Mouse (Mus musculus): Measurements from ENCODE around the gene Nisch.

The Nisch gene

GRCm38 (mm10) chr14:31215157-31216002 is 1.4 kb downstream of the Nisch start:
- DNase-seq, result peak; percentile 82 to 86

DNA sequence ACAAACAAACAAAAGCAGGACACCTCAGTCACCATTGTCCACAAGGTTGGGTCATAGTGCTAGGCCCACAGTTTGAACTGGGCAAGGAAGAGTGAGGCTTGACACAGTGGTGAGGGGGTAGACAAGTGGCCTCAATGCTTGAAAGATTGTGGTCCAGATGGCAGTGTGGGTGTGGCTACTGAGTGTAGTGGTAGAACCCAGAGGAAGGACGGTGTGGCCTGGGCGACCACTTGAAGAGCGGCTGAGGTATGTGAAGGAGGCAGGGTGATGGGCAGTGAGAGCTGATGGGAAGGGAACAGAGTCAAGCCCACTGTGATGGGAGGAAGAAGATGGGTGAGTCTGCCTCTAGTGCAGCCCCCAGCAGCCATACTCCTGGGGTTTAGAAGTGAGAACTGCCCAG is 2.1 kb downstream of the Nisch start:
- DNase-seq, result no peak

DNA sequence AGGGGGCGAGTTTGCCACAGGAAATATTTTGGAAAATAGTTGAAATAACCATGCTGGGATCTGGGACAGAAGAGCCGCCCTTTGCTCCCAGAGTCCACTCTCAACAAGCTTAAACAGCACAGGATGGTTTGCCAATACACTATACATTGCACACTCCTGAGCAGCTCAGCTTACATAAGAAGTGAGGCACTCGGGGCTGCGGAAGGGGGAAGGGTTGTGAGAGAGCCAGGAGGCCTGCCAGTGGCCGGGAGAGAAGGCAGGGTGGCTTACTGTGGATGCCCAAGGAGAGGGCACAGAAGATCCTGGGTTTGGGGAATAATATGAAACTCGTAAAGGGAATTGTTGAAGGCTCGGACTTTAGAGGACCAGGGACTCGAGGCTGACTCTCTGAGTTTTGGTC is 2.9 kb downstream of the Nisch start:
- no peak for DNase-seq

- DNase-seq, result no peak
These were observed 4.2 kb downstream of the Nisch start for GRCm38 (mm10) chr14:31212499-31212898.

DNA sequence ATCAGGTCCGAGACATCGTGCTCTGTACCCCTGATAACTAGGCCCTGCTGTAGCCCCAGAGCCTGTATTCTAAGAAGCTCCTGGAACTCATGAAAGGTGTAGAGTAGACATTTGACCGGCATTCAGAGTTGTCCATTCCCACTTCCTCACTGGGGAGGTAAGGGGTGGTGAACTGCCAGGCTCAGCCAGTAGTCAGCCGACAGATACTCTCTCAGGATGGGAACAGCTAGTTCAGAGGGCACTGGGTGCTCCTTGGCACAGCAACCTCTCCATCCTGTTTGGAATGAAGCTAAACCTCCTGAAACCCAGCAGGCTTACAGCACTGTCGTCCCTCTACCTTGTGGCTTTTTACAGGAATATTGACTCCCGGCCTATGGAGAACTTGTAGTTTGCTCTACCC is 4.9 kb downstream of the Nisch start:
- DNase-seq, result no peak

- DNase-seq, result no peak
These were observed 7.6 kb downstream of the Nisch start for GRCm38 (mm10) chr14:31209133-31209557.

DNA sequence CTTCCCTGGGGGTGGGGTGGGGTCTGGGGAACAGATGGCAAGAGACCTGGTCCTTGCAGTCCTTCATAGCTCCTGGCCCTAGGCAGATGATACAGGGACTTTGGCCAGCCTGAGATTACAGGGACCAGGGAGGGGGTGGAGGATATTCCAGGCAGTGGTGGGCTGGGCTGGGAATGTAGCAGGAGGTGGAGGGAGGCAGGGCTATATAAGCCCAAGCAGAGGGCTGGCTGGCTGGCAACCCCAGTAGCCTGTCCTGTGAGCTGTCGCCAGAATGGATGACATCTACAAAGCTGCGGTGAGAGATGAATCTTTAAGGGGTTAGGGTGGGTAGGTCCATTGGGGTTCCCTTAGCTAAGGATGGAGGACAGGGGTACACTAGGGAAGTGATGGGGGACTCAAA is 8.7 kb downstream of the Nisch start, which contains the start of gene Tnnc1:
Gene Tnnc1 (plus strand): TSS at position 229 of the 400 bp plus-strand sequence.
- DNase-seq, result no peak

DNA sequence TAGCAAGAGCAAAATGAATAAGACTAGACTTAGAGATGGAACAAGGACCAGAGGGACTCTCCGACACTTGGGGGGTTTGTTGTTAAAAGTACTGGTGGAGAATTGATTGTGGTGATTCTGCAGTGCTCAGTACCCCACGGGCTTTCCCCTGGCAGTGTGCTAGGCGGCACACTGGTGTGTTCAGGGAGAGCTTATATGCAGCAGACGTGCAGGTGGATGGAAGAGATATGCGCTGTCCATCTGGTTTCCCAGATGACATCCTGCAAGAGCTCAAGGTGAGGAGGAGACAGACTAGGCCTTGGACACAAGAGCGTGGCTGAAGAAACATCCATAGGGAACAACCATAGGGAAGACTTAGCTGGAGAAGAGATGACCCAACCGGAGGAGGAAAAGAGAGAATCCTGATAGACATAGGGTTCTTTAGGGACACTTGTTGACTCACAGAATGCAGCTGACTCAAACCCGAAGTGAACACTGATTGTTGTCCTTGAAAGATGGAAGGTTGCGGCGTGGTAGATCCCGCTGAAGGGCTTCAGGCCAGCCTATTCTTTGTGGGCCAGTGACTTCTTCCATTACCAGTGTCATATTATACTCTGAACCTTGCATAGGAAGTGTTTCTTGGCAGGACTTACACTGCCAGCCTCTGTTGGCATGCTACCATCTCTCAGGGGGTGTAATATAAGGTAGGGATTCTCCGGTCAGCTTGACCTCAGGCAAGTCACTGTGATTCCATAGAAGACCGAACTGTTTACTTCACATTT is 9.5 kb downstream of the Nisch start:
- no peak for DNase-seq

DNA sequence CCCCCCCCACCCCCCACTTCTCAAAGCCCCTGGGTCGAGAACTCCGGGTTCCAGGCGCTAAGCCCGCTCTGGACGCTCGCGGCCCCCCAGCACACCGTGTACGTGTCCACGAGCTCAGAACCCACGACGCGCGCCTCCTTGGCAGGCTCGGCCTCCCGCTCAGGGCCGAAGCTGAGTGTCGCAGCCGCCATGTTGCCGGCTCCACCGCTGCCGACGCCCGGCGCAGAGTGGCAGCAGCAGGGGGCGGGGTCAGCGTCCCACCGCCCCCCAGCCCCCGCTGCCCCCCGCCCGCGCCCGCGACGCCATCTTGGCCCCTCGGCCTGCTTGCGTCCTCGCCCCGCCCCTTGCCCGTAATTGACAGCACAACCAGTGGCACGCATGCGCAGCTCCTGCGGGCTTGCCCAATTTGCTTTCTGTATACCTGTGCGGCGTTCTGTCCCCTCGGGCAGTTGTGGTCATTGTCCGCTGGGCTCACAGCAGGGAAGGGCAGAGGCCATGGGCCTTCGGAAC is 10.2 kb downstream of the Nisch start:
- peak; percentile 97 to 99 for DNase-seq

DNA sequence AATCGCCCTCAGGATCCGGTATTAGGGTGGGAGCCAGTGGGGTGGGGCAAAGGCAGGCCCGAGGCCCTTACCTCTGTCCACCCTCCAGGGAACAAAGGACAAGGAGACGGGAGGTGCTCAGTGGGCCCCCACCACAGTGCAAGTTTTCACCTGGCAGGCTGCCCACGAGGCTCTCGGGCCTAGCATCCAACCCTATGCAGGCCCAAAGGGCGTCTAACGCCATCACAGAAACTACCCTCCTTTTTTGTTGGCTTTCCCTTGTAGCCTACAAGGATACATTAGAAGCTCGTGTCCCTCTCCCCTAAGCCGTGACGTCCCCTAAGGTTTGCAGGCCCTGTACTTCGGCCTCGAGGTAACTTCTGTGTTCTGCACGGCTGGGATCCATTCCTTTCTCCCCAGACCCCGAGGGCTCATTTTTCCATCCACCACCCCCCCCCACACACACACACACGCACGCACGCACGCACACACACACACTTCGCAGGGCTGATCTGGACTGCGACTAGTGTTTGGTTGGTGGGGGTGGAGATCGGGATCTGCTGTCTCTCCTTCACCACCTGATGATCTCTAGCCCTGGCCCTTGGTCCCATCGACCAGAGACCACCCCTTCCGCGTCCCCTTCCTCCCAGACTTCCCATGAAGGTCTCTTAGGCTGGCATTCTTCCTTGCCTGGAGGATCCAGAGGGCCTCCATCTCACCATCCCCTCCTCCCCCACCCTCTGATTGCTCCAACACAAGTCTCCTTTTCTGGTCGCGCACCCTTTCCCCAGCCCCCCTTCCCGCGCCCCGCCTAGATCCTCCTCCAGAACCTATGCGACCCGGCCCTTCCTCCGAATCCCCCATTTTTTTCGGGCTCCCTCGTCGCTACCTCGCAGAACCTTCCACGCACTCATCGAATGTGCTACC is 10.9 kb downstream of the Nisch start:
- DNase-seq, result peak; percentile 60 to 76

GRCm38 (mm10) chr14:31205244-31205561 is 11.5 kb downstream of the Nisch start:
- DNase-seq, result no peak

DNA sequence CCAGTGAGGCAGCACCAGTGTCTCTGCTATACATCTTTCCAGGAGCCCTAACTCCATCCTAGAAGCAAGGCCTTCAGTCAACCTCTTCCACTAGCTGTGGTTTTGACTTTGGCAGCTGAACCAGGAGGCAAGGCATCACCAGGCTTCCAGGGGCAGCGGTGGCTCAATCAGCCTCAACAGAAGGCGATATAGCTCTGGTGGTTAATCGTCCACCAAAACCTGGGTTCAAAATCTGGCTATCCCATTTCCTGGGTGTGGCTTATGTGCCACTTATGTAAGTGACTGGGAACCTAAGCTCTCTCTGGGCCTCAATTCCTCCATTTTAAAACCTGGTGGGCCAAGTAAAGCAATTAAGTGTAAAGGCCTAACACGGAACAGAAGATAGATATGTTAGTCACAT is 11.9 kb downstream of the Nisch start:
- DNase-seq, result no peak

DNA sequence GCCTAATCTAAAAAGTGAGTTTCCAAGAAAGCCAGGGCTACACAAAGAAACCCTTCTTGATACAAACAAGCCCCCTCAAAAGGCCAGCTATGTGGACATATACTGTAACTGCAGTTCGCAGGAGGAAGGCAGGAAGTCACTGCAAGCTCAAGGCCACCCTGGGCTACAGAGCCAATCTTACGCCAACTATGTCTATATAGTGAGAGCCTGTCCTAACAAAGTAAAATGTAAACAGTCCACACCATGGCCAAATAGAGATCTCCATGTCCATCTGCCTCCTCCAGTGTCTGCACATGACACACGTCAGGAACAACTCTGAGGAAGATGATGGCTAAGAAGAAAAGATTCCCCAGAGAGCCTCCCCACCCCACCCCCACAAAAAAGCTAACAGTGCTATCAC is 16.7 kb downstream of the Nisch start:
- DNase-seq, result no peak

- no peak for DNase-seq
These were observed 17.1 kb downstream of the Nisch start for GRCm38 (mm10) chr14:31199599-31199998.

DNA sequence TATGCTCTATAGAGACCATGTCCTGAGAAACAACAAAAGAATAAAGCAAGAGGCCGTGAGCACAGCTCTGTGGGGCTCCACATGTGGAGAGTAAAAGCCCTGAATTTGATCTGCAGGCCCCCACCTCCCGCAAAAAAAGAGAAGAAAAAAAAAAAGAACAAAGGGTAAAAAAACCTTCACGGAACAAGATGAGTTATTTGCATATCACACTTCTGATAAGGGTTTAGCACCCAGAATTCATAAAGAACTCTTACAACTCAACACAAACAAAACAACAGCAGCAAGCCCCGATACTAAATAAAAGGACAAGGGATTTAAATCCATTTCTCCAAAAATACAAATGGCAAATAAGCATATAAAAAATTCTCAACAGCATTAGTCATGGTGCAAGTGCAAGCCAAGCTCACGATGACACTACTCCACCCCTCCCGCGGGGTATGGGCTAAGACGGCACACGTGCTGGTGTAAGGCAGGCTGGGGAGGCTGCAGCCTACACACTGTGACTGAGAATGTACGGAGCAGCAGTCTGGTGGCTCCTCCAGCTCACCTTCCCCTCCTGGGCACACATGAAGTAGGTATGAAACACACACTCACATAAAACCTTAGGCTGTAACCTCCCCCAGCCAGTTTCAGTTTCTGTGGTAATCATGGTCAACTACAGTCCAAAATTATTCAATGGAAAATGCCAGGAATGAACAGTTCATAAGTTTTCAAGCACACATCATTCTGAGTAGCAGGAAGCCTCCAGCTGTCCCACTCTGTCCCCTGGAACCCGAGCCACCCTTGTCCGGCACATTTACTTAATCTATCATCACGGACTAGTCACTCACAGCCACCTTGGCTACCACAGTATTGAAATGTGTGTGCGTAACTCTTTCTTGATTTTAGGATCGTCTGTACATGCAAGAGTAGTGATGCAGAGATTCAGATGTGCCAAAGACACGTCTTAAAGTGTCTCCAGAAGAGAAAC is 18.9 kb downstream of the Nisch start:
- peak; percentile 37 to 43 for DNase-seq

DNA sequence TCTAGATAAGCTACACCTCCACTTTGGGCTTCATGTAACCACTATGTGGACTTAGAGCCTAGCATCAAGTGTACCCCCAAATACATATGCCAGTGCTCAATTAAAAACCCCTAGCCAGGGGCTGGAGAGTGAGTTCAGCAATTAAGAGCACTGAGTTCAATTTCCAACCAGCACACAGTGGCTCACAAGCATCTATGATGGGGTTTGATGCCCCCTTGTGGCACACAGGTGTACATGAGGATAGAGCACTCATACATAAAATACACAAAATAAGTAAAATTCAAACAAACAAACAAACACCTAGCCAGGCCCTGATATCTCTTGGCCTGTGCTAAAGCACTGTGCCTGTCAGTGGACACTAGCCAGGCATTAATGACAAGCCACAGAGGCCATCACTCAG is 20.8 kb downstream of the Nisch start:
- peak; percentile 64 to 76 for DNase-seq

- no peak for DNase-seq
These were observed 21.2 kb downstream of the Nisch start for GRCm38 (mm10) chr14:31195521-31195920.

DNA sequence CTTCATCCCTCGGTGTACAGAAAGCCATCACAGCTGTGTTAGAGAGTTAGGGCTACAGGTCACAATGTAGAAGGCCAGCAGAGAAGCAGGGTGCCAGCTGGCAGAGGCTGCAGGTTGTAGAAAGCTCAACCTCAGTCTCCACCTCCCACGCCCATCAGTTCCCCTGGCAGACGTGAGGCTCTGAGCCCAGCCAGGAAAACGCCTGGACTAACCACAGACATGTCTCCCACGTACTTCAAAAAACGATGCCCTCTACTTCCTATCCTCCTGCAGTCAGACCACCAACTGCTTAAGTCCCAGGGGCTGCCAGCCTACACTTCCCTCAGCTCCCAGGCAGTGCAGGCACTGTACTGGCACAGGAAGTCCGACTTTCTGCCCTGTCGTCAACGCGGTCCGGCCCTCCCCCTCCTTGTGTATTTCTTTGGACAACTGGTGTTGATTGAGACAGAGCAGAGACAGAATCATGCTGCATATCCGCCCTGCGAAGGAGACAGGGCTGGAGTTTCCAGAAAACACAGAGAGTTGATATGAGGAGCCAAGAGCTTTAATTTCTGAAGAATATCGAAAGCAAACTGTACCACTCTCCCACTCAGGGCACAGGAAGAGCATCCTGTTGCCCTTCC is 21.7 kb downstream of the Nisch start:
- DNase-seq, result peak; percentile 78 to 83

DNA sequence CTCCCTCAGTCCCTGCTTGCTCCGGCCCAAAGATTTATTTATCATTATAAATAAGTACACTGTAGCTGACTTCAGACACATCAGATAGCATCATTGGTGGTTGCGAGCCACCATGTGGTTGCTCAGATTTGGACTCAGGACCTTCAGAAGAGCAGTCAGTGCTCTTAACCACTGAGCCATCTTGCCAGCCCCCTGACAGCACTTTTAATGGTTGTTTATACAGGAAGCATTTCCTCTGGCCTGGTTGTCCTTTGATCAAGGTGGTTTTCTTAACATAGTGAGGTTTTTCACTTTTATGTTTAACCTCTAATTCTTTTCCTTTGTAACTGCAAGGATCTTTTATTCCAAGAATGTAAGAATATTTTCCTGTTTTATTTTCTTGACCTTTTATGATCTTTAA is 22.3 kb downstream of the Nisch start:
- DNase-seq, result no peak

DNA sequence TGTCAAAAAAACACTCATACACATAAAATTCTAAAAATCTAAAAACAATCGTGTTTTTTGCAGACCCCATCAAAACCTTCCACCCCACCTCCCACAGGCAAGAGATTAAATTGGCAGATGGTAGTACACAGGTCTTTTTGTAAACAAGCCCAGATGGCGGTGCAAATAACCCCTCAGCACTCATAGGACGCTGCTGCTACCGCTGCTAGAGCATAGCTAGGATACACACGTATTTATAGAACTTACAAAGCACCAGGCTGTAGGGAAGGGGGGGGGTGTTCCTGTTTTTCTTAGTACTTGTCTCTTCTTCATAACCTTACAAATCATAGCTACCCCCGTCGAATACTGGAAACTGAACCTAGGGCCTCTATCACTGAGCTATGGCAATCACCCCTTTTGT is 23.0 kb downstream of the Nisch start:
- DNase-seq, result no peak

GRCm38 (mm10) chr14:31191936-31192335 is 24.8 kb downstream of the Nisch start:
- DNase-seq, result no peak

Data from kidney, postnatal 36 days (tissue).